Mouse (Mus musculus) CH12.LX (cell line): ENCODE measurements around the gene Foxred2.

ENCODE experiments used
- BHLHE40 ChIP-seq: IDR thresholded peaks from 2 replicates; pipeline ENCODE4 v1.6.1; 2011; ENCODE audit warnings: mild to moderate bottlenecking, low read depth, low read length, improper control_type of control experiment
- CTCF ChIP-seq, 2 experiments: IDR thresholded peaks in 1 of 2; conservative IDR thresholded peaks in 1 of 2; 2 replicates each; pipeline ENCODE4 v1.5.1; 2011 to 2012; ENCODE audit warnings: low read depth in 2 of 2, low read length in 2 of 2, improper control_type of control experiment in 1 of 2, inconsistent platforms in 1 of 2, mild to moderate bottlenecking in 1 of 2, moderate library complexity in 1 of 2
- EP300 ChIP-seq: IDR thresholded peaks from 2 replicates; pipeline ENCODE4 v1.6.1; 2011; ENCODE audit warnings: low read length, improper control_type of control experiment
- JUN ChIP-seq: IDR thresholded peaks from 2 replicates; pipeline ENCODE4 v1.6.1; 2011; ENCODE audit warnings: low read depth, mild to moderate bottlenecking, low read length, improper control_type of control experiment, moderate library complexity; ENCODE audit not compliant: insufficient read depth
- MAZ ChIP-seq: IDR thresholded peaks from 2 replicates; pipeline ENCODE4 v1.6.1; 2012; ENCODE audit warnings: low read depth, mild to moderate bottlenecking, inconsistent platforms, low read length, improper control_type of control experiment, moderate library complexity
- POLR2A ChIP-seq: IDR thresholded peaks from 2 replicates; pipeline ENCODE4 v1.6.1; 2011; ENCODE audit warnings: low read depth, mild to moderate bottlenecking, improper control_type of control experiment, low read length
- TBP ChIP-seq: conservative IDR thresholded peaks from 2 replicates; pipeline ENCODE4 v1.6.1; 2011; ENCODE audit warnings: low read depth, low read length, improper control_type of control experiment
- TCF12 ChIP-seq: IDR thresholded peaks from 2 replicates; pipeline ENCODE4 v1.6.1; 2014; ENCODE audit warnings: low read depth, mild to moderate bottlenecking, inconsistent platforms, low read length, improper control_type of control experiment
- ZMIZ1 ChIP-seq: IDR thresholded peaks from 2 replicates; pipeline ENCODE4 v1.6.1; 2012; ENCODE audit warnings: low read depth, mild to moderate bottlenecking, inconsistent platforms, low read length, improper control_type of control experiment
- ZNF384 ChIP-seq: IDR thresholded peaks from 2 replicates; pipeline ENCODE4 v1.6.1; 2012; ENCODE audit warnings: low read depth, low read length, improper control_type of control experiment, inconsistent platforms

DNA sequence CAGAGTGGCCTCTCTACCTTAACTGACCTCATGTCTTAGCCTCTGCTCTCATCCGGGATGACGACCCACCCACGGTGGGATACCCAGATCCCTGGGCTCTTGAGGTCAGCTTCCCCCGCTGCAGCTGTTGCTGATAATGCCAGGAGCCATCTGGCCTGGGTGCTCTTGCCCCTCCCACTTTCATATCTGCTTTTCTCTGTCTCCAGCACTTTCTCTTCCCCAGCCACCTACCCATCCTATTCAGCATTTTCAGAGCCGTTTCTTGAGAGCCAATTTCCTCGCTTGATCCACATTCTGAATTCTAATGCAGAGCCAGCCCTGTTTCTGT is 24.9 kb downstream of the Foxred2 start:
- TF ChIP-seq MAZ, result 0 out of 2 replicates have a peak, but pooled peaks have one; percentile 70
- no peak for TF ChIP-seq CTCF (conservative IDR thresholded peaks at IDR 0.05 in 1 of 2, IDR thresholded peaks at IDR 0.05 in 1 of 2; ENCODE audit: low read depth in 2 of 2, low read length in 2 of 2)
- no peak for TF ChIP-seq ZMIZ1
- no peak for TF ChIP-seq ZNF384
- peak; percentile 32; the same call in 1 of the 2 replicates for TF ChIP-seq POLR2A
- TF ChIP-seq TCF12, result peak; percentile 94
- peak; percentile 30; the same call in 1 of the 2 replicates for TF ChIP-seq BHLHE40
- no peak for TF ChIP-seq TBP
- peak; percentile 92 for TF ChIP-seq EP300
- TF ChIP-seq JUN, result no peak
